Mouse (Mus musculus): Measurements from ENCODE around the gene Ccdc173. TPM values are rescaled to one million over a fixed set of nuclear protein-coding genes. Genes with fewer than 3 reads are reported as not detected.

Gene Ccdc173
- polyA plus RNA-seq (2015; fragmentation: Nextera tagmentation; extraction: Ambion mirVana), result 3.9 and 4.6 TPM in 2 replicates

GRCm38 (mm10) chr2:69789429-69790069 lies at the start of gene Ccdc173, which contains the start of gene Phospho2:
Gene Ccdc173 (minus strand): TSS chr2:69789575.
Gene Phospho2 (plus strand): TSS chr2:69789623.
- Histone ChIP-seq H3K4me3 (peak within 1 kb of the TSS; percentile 67), H3K27ac (peak within 1 kb of the TSS; percentile 76), H3K36me3 (ENCODE audit: poor library complexity, severe bottlenecking) (peaks cover 24% of the 10 kb centered on the region), H3K4me1 (peaks cover 10% of the 10 kb centered on the region), H3K9ac (peak within 1 kb of the TSS; percentile 75), H3K27me3 (no peaks in the 10 kb centered on the region), H3K4me2 (peak within 1 kb of the TSS; percentile 89), H3K9me3 (replicated peaks) (no peaks in the 10 kb centered on the region)
- 2% methylated on average over 48 of the region's 48 CpGs for WGBS
- peak; percentile 98 for ATAC-seq

GRCm38 (mm10) chr2:69838707-69839106 lies 49.3 kb upstream of the Ccdc173 start:
- peaks cover 28% of the 10 kb centered on the region for H3K36me3 ChIP-seq (ENCODE audit: poor library complexity, severe bottlenecking)
- no peak overlapping the region for H3K4me2 ChIP-seq
- H3K9me3 ChIP-seq (replicated peaks), result no peaks in the 10 kb centered on the region
- peaks cover 6% of the 10 kb centered on the region; the same call in 1 of the 2 replicates for H3K4me1 ChIP-seq
- H3K27ac ChIP-seq, result no peak overlapping the region
- no peak overlapping the region for H3K4me3 ChIP-seq
- H3K27me3 ChIP-seq, result no peaks in the 10 kb centered on the region
- H3K9ac ChIP-seq, result no peak overlapping the region
- no peak for ATAC-seq

- Histone ChIP-seq H3K4me3 (no peak overlapping the region), H3K4me2 (no peak overlapping the region), H3K27ac (no peak overlapping the region), H3K36me3 (ENCODE audit: poor library complexity, severe bottlenecking) (peaks cover 35% of the 10 kb centered on the region), H3K9ac (no peak overlapping the region), H3K27me3 (no peaks in the 10 kb centered on the region), H3K4me1 (peaks cover 6% of the 10 kb centered on the region; the same call in 1 of the 2 replicates), H3K9me3 (replicated peaks) (no peaks in the 10 kb centered on the region)
- ATAC-seq, result no peak
- 23% methylated on average over 3 of the region's 3 CpGs for WGBS
Observed at GRCm38 (mm10) chr2:69837996-69838395, 48.6 kb upstream of the Ccdc173 start.

- no peaks in the 10 kb centered on the region for H3K27me3 ChIP-seq
- H3K4me3 ChIP-seq, result no peak overlapping the region
- no peaks in the 10 kb centered on the region for H3K9me3 ChIP-seq (replicated peaks)
- H3K36me3 ChIP-seq (ENCODE audit: poor library complexity, severe bottlenecking), result peaks cover 40% of the 10 kb centered on the region
- H3K9ac ChIP-seq, result no peak overlapping the region
- WGBS, result 69% methylated on average over 7 of the region's 7 CpGs
- no peak overlapping the region for H3K27ac ChIP-seq
- H3K4me2 ChIP-seq, result no peak overlapping the region
- H3K4me1 ChIP-seq, result peaks cover 6% of the 10 kb centered on the region; the same call in 1 of the 2 replicates
- peak; percentile 30; the same call in 1 of the 2 replicates for ATAC-seq
Observed at GRCm38 (mm10) chr2:69837244-69837967, 48.0 kb upstream of the Ccdc173 start.

- H3K4me1 ChIP-seq, result peaks cover 11% of the 10 kb centered on the region; the same call in 1 of the 2 replicates
- no peak overlapping the region for H3K4me3 ChIP-seq
- no peaks in the 10 kb centered on the region for H3K9me3 ChIP-seq (replicated peaks)
- no peak for ATAC-seq
- WGBS, result 94% methylated on average over 8 of the region's 8 CpGs
- H3K27me3 ChIP-seq, result no peaks in the 10 kb centered on the region
- H3K9ac ChIP-seq, result no peak overlapping the region
- peaks cover 53% of the 10 kb centered on the region for H3K36me3 ChIP-seq (ENCODE audit: poor library complexity, severe bottlenecking)
- H3K27ac ChIP-seq, result no peak overlapping the region
- no peak overlapping the region for H3K4me2 ChIP-seq
Observed at GRCm38 (mm10) chr2:69830116-69830515, 40.7 kb upstream of the Ccdc173 start.

- no peaks in the 10 kb centered on the region for H3K27me3 ChIP-seq
- H3K36me3 ChIP-seq (ENCODE audit: poor library complexity, severe bottlenecking), result peaks cover 53% of the 10 kb centered on the region
- no peak overlapping the region for H3K27ac ChIP-seq
- H3K4me3 ChIP-seq, result no peak overlapping the region
- H3K4me1 ChIP-seq, result peaks cover 13% of the 10 kb centered on the region; the same call in 1 of the 2 replicates
- WGBS, result 96% methylated on average over 2 of the region's 2 CpGs
- no peak for ATAC-seq
- no peaks in the 10 kb centered on the region for H3K9me3 ChIP-seq (replicated peaks)
- H3K4me2 ChIP-seq, result no peak overlapping the region
- H3K9ac ChIP-seq, result no peak overlapping the region
Observed at GRCm38 (mm10) chr2:69829680-69830079, 40.3 kb upstream of the Ccdc173 start.

- Histone ChIP-seq H3K4me3 (no peak overlapping the region), H3K36me3 (ENCODE audit: poor library complexity, severe bottlenecking) (peaks cover 43% of the 10 kb centered on the region), H3K9me3 (replicated peaks) (no peaks in the 10 kb centered on the region), H3K4me2 (no peak overlapping the region), H3K4me1 (peaks cover 26% of the 10 kb centered on the region), H3K27ac (no peak overlapping the region), H3K9ac (no peak overlapping the region), H3K27me3 (no peaks in the 10 kb centered on the region)
- WGBS, result 47% methylated on average over 7 of the region's 7 CpGs
- ATAC-seq, result no peak
Observed at GRCm38 (mm10) chr2:69828031-69828430, 38.7 kb upstream of the Ccdc173 start.

- 0 out of 2 replicates have a peak overlapping the region, but pooled peaks have one; percentile 19 for H3K27ac ChIP-seq
Observed at GRCm38 (mm10) chr2:69826380-69826779, 37.0 kb upstream of the Ccdc173 start.

GRCm38 (mm10) chr2:69825898-69826297 lies 36.5 kb upstream of the Ccdc173 start:
- Histone ChIP-seq H3K4me1 (peaks cover 35% of the 10 kb centered on the region), H3K36me3 (ENCODE audit: poor library complexity, severe bottlenecking) (peaks cover 30% of the 10 kb centered on the region), H3K27me3 (no peaks in the 10 kb centered on the region), H3K4me2 (no peak overlapping the region), H3K9ac (no peak overlapping the region), H3K4me3 (no peak overlapping the region), H3K27ac (no peak overlapping the region), H3K9me3 (replicated peaks) (no peaks in the 10 kb centered on the region)
- no peak for ATAC-seq
- WGBS, result 81% methylated on average over 10 of the region's 10 CpGs

More at GRCm38 (mm10) chr2:69826380-69826779, 37.0 kb upstream of the Ccdc173 start:
- ATAC-seq, result no peak
- Histone ChIP-seq H3K4me3 (no peak overlapping the region), H3K4me1 (peaks cover 35% of the 10 kb centered on the region), H3K4me2 (no peak overlapping the region), H3K36me3 (ENCODE audit: poor library complexity, severe bottlenecking) (peaks cover 35% of the 10 kb centered on the region), H3K27me3 (no peaks in the 10 kb centered on the region), H3K9ac (no peak overlapping the region), H3K9me3 (replicated peaks) (no peaks in the 10 kb centered on the region)
- 54% methylated on average over 2 of the region's 2 CpGs for WGBS

GRCm38 (mm10) chr2:69823129-69823677 lies 33.8 kb upstream of the Ccdc173 start:
- H3K27ac ChIP-seq, result peak overlapping the region; percentile 92
- no peaks in the 10 kb centered on the region for H3K27me3 ChIP-seq
- H3K9ac ChIP-seq, result peak overlapping the region; percentile 94
- H3K4me1 ChIP-seq, result peaks cover 35% of the 10 kb centered on the region
- H3K36me3 ChIP-seq (ENCODE audit: poor library complexity, severe bottlenecking), result peaks cover 15% of the 10 kb centered on the region; the same call in 1 of the 2 replicates
- under 1% methylated on average over 44 of the region's 45 CpGs for WGBS
- peak; percentile 83 for ATAC-seq
- H3K4me3 ChIP-seq, result peak overlapping the region; percentile 83
- peak overlapping the region; percentile 77 for H3K4me2 ChIP-seq
- no peaks in the 10 kb centered on the region for H3K9me3 ChIP-seq (replicated peaks)

- Histone ChIP-seq H3K4me1 (peaks cover 35% of the 10 kb centered on the region), H3K36me3 (ENCODE audit: poor library complexity, severe bottlenecking) (peaks cover 15% of the 10 kb centered on the region; the same call in 1 of the 2 replicates), H3K9ac (peak overlapping the region; percentile 94), H3K27ac (peak overlapping the region; percentile 92), H3K27me3 (no peaks in the 10 kb centered on the region), H3K4me2 (peak overlapping the region; percentile 77), H3K4me3 (peak overlapping the region; percentile 83), H3K9me3 (replicated peaks) (no peaks in the 10 kb centered on the region)
- WGBS, result 1% methylated on average over 41 of the region's 80 CpGs
- peak; percentile 85 for ATAC-seq
Observed at GRCm38 (mm10) chr2:69822361-69823128, 33.2 kb upstream of the Ccdc173 start.
